Mouse (Mus musculus) layer of hippocampus, adult 6 months (tissue): Measurements from ENCODE around the gene Dop1a. TPM values are rescaled to one million over a fixed set of nuclear protein-coding genes. Genes with fewer than 3 reads are reported as not detected.

Source experiments
- long read RNA-seq, 2 experiments: library from polyadenylated mRNA; unstranded; transcript quantifications; one replicate each; pipeline ENCODE4 v2.0.0; 2019 to 2020
- polyA plus RNA-seq: library from polyadenylated mRNA; unstranded; fragments of <200 nt; fragmentation: Nextera tagmentation; gene quantifications from 2 replicates; pipeline ENCODE4 v1.2.3, GENCODE M21; 2021

The Dop1a gene
- polyA plus RNA-seq = 6.1 and 7.1 TPM in 2 replicates
- long read RNA-seq, experiment 1, partial matches to known transcripts = 12 of 16 reads
- long read RNA-seq, experiment 1, other reads (novel, unspliced or antisense) = 3 of 16 reads
- long read RNA-seq, experiment 2, partial matches to known transcripts = 14 of 20 reads
- long read RNA-seq, experiment 2, other reads (novel, unspliced or antisense) = 6 of 20 reads

GRCm38 (mm10) chr9:86466990-86467870, at the start of gene Dop1a:
Dop1a (plus strand) TSS chr9:86467154.

GRCm38 (mm10) chr9:86464151-86465105, 2.5 kb upstream of the Dop1a start, which contains the start of gene Ube2cbp:
Ube2cbp (minus strand) TSS chr9:86464950.

DNA sequence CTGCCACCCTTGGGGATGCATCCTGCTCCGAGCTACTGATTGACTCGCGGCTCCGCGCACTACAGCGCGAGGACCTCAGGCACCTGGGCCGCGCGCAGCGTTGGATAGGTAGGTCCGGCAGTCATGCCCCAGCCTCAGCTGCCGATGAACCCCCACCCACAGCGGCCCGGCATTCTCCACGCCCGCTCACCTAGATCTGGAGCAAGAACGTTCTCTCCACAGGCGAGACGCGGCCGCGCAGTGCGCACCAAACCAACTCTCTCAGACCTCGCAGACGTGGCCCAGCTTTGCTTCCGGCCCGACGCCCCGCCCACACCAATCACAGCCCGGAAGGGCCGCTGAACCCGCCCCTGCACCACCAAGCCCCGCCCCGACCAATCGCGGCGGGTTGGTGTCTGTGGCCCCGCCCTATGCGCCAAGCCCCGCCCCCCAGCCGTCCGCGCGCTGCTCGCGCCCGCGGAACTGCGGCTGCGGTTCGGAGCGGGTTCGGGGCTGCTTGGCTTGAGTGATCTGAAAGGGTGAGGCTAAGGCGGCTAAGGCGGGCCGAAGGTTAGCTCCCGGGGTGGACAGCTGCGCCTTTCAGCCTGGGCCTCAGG, 104.7 kb downstream of the Dop1a start, which contains the start of the genes Pgm3 and Rwdd2a:
TSS of gene Pgm3 (minus strand) at position 303 of the 596 bp plus-strand sequence.
TSS of gene Rwdd2a (plus strand) at position 452 of the 596 bp plus-strand sequence.

Other genes starting within 250 kb of the Dop1a start
- 2.4 and 2.8 TPM in 2 replicates for gene Ube2cbp, start 2.2 kb upstream of the Dop1a start, polyA plus RNA-seq
- gene Pgm3, start 104.7 kb downstream of the Dop1a start, polyA plus RNA-seq = 12.0 and 13.4 TPM in 2 replicates
- 59.9 and 63.3 TPM in 2 replicates for gene Rwdd2a, start 104.8 kb downstream of the Dop1a start, polyA plus RNA-seq
- gene Me1, start 228.8 kb downstream of the Dop1a start, polyA plus RNA-seq = 21.2 and 23.2 TPM in 2 replicates